Mouse (Mus musculus): ENCODE results near the gene Lin37. TPM values are rescaled to one million over a fixed set of nuclear protein-coding genes. Genes with fewer than 3 reads are reported as not detected.

The Lin37 gene
- polyA plus RNA-seq, 1 experiment from 2014 or later: 60.9 TPM

- ATAC-seq (ENCODE audit: low read depth): 0 out of 2 replicates have a peak, but pooled peaks have one; percentile 2
- peaks cover 9% of the 10 kb centered on the region; the same call in 1 of the 2 replicates for H3K27me3 ChIP-seq
- peak overlapping the region; percentile 67 for H3K4me3 ChIP-seq
- H3K4me2 ChIP-seq: peak overlapping the region; percentile 99
- peak overlapping the region; percentile 88 for H3K9ac ChIP-seq
- H3K36me3 ChIP-seq: peaks cover 39% of the 10 kb centered on the region
- H3K9me3 ChIP-seq: no peaks in the 10 kb centered on the region
- 13% methylated on average over 12 of the region's 12 CpGs for WGBS
- peaks cover 34% of the 10 kb centered on the region for H3K4me1 ChIP-seq (replicated peaks)
- H3K27ac ChIP-seq (replicated peaks): peak overlapping the region; percentile 62
Observed at GRCm38 (mm10) chr7:30558656-30559442, 789 bp downstream of the Lin37 start.

GRCm38 (mm10) chr7:30557901-30558514, 1.6 kb downstream of the Lin37 start:
- Histone ChIP-seq H3K4me2 (peak overlapping the region; percentile 99), H3K4me1 (replicated peaks) (peaks cover 39% of the 10 kb centered on the region), H3K4me3 (peak overlapping the region; percentile 67; the same call in 1 of the 2 replicates), H3K9ac (peak overlapping the region; percentile 88), H3K27ac (replicated peaks) (no peak overlapping the region), H3K36me3 (peaks cover 39% of the 10 kb centered on the region), H3K27me3 (peaks cover 9% of the 10 kb centered on the region; the same call in 1 of the 2 replicates), H3K9me3 (no peaks in the 10 kb centered on the region)
- ATAC-seq (ENCODE audit: low read depth): no peak
- 90% methylated on average over 13 of the region's 13 CpGs for WGBS

GRCm38 (mm10) chr7:30556894-30557536, 2.6 kb downstream of the Lin37 start:
- Histone ChIP-seq H3K4me1 (replicated peaks) (peaks cover 40% of the 10 kb centered on the region), H3K4me2 (no peak overlapping the region), H3K9me3 (no peaks in the 10 kb centered on the region), H3K27ac (replicated peaks) (no peak overlapping the region), H3K9ac (no peak overlapping the region), H3K27me3 (peaks cover 9% of the 10 kb centered on the region; the same call in 1 of the 2 replicates), H3K4me3 (no peak overlapping the region), H3K36me3 (peaks cover 39% of the 10 kb centered on the region)
- ATAC-seq (ENCODE audit: low read depth): no peak
- 95% methylated on average over 18 of the region's 18 CpGs for WGBS

GRCm38 (mm10) chr7:30553810-30554584, 5.6 kb downstream of the Lin37 start:
- peaks cover 41% of the 10 kb centered on the region for H3K36me3 ChIP-seq
- ATAC-seq (ENCODE audit: low read depth): no peak
- peak overlapping the region; percentile 87 for H3K4me2 ChIP-seq
- 85% methylated on average over 22 of the region's 22 CpGs for WGBS
- no peaks in the 10 kb centered on the region for H3K9me3 ChIP-seq
- peak overlapping the region; percentile 70 for H3K9ac ChIP-seq
- H3K4me3 ChIP-seq: peak overlapping the region; percentile 64; the same call in 1 of the 2 replicates
- peaks cover 9% of the 10 kb centered on the region; the same call in 1 of the 2 replicates for H3K27me3 ChIP-seq
- no peak overlapping the region for H3K27ac ChIP-seq (replicated peaks)
- peaks cover 32% of the 10 kb centered on the region for H3K4me1 ChIP-seq (replicated peaks)

- Histone ChIP-seq H3K4me3 (peak overlapping the region; percentile 64), H3K9me3 (no peaks in the 10 kb centered on the region), H3K9ac (peak overlapping the region; percentile 70), H3K4me2 (peak overlapping the region; percentile 87), H3K27me3 (peaks cover 9% of the 10 kb centered on the region; the same call in 1 of the 2 replicates), H3K4me1 (replicated peaks) (peaks cover 23% of the 10 kb centered on the region), H3K36me3 (peaks cover 48% of the 10 kb centered on the region), H3K27ac (replicated peaks) (peak overlapping the region; percentile 93)
- ATAC-seq (ENCODE audit: low read depth): no peak
- WGBS: 8% methylated on average over 23 of the region's 23 CpGs
Observed at GRCm38 (mm10) chr7:30553021-30553589, 6.5 kb downstream of the Lin37 start.

- Histone ChIP-seq H3K36me3 (peaks cover 46% of the 10 kb centered on the region), H3K9ac (peak within 1 kb of the TSS; percentile 72), H3K4me1 (replicated peaks) (peaks cover 18% of the 10 kb centered on the region), H3K27me3 (peaks cover 9% of the 10 kb centered on the region; the same call in 1 of the 2 replicates), H3K4me2 (peak within 1 kb of the TSS; percentile 87), H3K27ac (replicated peaks) (peak within 1 kb of the TSS; percentile 93), H3K4me3 (peak within 1 kb of the TSS; percentile 64), H3K9me3 (no peaks in the 10 kb centered on the region)
- peak; percentile 96 for ATAC-seq (ENCODE audit: low read depth)
- under 1% methylated on average over 44 of the region's 44 CpGs for WGBS
Observed at GRCm38 (mm10) chr7:30552102-30553020, 7.3 kb downstream of the Lin37 start, which contains the start of the genes Hspb6 and Proser3. Gene Hspb6 (plus strand): TSS chr7:30552178. Gene Proser3 (minus strand): TSS chr7:30552299.

GRCm38 (mm10) chr7:30551445-30552101, 8.1 kb downstream of the Lin37 start:
- H3K4me1 ChIP-seq (replicated peaks): peaks cover 18% of the 10 kb centered on the region
- WGBS: 5% methylated on average over 10 of the region's 10 CpGs
- ATAC-seq (ENCODE audit: low read depth): peak; percentile 70
- no peaks in the 10 kb centered on the region for H3K9me3 ChIP-seq
- peak overlapping the region; percentile 93 for H3K27ac ChIP-seq (replicated peaks)
- H3K27me3 ChIP-seq: peaks cover 9% of the 10 kb centered on the region; the same call in 1 of the 2 replicates
- peak overlapping the region; percentile 87 for H3K4me2 ChIP-seq
- peaks cover 38% of the 10 kb centered on the region for H3K36me3 ChIP-seq
- peak overlapping the region; percentile 64 for H3K4me3 ChIP-seq
- H3K9ac ChIP-seq: peak overlapping the region; percentile 72

GRCm38 (mm10) chr7:30550603-30551002, 9.0 kb downstream of the Lin37 start:
- peaks cover 18% of the 10 kb centered on the region for H3K4me1 ChIP-seq (replicated peaks)
- WGBS: 100% methylated on average over 1 of the region's 1 CpGs
- H3K9ac ChIP-seq: no peak overlapping the region
- peaks cover 37% of the 10 kb centered on the region for H3K36me3 ChIP-seq
- ATAC-seq (ENCODE audit: low read depth): no peak
- no peak overlapping the region for H3K4me3 ChIP-seq
- H3K27me3 ChIP-seq: peaks cover 9% of the 10 kb centered on the region; the same call in 1 of the 2 replicates
- H3K9me3 ChIP-seq: no peaks in the 10 kb centered on the region
- H3K4me2 ChIP-seq: no peak overlapping the region
- H3K27ac ChIP-seq (replicated peaks): no peak overlapping the region

- Histone ChIP-seq H3K36me3 (peaks cover 33% of the 10 kb centered on the region), H3K27ac (replicated peaks) (no peak overlapping the region), H3K4me1 (replicated peaks) (peaks cover 18% of the 10 kb centered on the region), H3K9me3 (no peaks in the 10 kb centered on the region), H3K4me3 (no peak overlapping the region), H3K27me3 (peaks cover 9% of the 10 kb centered on the region; the same call in 1 of the 2 replicates), H3K4me2 (no peak overlapping the region), H3K9ac (no peak overlapping the region)
- WGBS: 97% methylated on average over 2 of the region's 2 CpGs
- no peak for ATAC-seq (ENCODE audit: low read depth)
Observed at GRCm38 (mm10) chr7:30549880-30550279, 9.8 kb downstream of the Lin37 start.

GRCm38 (mm10) chr7:30544327-30544726, 15.3 kb downstream of the Lin37 start:
- Histone ChIP-seq H3K4me1 (replicated peaks) (no peaks in the 10 kb centered on the region), H3K4me3 (no peak overlapping the region), H3K27ac (replicated peaks) (no peak overlapping the region), H3K27me3 (no peaks in the 10 kb centered on the region), H3K9me3 (no peaks in the 10 kb centered on the region), H3K36me3 (peaks cover 50% of the 10 kb centered on the region), H3K9ac (no peak overlapping the region), H3K4me2 (no peak overlapping the region)
- no peak for ATAC-seq (ENCODE audit: low read depth)
- 88% methylated on average over 2 of the region's 2 CpGs for WGBS
